Mouse (Mus musculus) E14TG2a.4 (cell line): ENCODE data around the gene Epb41l4b.

Experiments
- CTCF ChIP-seq: conservative IDR thresholded peaks from 2 replicates; pipeline ENCODE4 v1.5.1; 2014; ENCODE audit warnings: low read length
- POU5F1 ChIP-seq: IDR thresholded peaks from 2 replicates; pipeline ENCODE4 v1.6.1; 2014; ENCODE audit warnings: low read length, borderline replicate concordance

DNA sequence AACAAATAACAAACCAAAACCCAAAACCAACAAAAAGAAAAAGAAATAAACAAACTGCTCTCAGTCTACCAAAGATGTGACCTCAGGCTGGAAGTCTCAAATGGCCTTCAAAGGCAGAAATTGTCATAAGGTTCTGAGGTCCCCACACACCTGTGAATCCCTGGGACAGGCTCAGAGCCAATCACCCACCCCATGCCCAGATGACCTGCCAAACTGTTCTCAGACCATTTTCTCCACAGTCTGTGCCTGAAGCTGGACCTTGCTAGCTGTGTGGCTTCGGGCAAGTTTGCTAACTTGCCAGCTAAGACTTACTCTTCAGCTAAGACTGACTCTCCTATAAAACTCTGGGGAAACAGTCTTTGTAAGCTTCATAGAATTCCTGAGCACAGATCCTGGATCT is 7.8 kb downstream of the Epb41l4b start:
- TF ChIP-seq CTCF (no peak), POU5F1 (no peak)
